Comparison of ENCODE assay signal across 29 mouse cellular contexts in the genomic region with DNA sequence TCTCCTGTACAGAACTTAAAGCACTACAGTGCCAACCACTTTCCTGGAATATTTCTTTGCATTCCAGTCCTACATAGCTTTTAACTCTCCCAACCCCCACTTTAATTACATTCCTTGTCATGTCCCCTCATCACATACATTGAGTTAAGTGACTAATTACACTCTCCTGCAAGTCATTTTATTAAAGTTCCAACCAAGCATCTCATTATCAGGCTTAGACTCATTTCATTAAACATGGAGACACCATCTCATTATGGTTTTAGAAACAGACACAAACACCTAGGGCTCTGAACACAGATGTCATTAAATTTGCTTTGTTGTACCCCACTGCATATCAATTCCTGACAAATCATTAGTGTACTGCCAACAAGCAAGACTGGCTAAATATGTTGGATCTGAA.
A peak's percentile ranks its signal among the peaks of the same experiment; 100 is the strongest.
DNase-seq lines count a peak whose midpoint lies in the region; ATAC-seq and TF ChIP-seq lines count a peak whose summit lies in the region.
"Had no signal": no experiment of that assay in that cellular context is flagged by ENCODE, and none has a peak within 500 bp of the region (broad histone marks: within the 10 kb centered on the region; RNA-seq: fewer than 3 reads in every experiment).

No protein-coding gene starts in this region.

- TF ChIP-seq POLR2A in brain, embryonic 14.5 days (IDR thresholded peaks at IDR 0.05; ENCODE audit: borderline replicate concordance, extremely low read depth, insufficient read depth, insufficient read length, poor library complexity, severe bottlenecking): no peak
- TF ChIP-seq POLR2A in thymus, adult 2 months (IDR thresholded peaks at IDR 0.05; ENCODE audit: control insufficient read depth, extremely low read depth, insufficient read depth, low read length, poor library complexity): no peak

- DNase-seq in forebrain, embryonic 11.5 days (ENCODE audit: low spot score): no peak
- no peak for DNase-seq in forebrain, embryonic 10.5 days (ENCODE audit: extremely low spot score, low spot score)
- DNase-seq in hindbrain, embryonic 11.5 days (ENCODE audit: low spot score): no peak
- peak; percentile 58 for DNase-seq in brain, embryonic 14.5 days (ENCODE audit: low read depth)
- DNase-seq in thymus, adult 2 months: no peak
- DNase-seq: adrenal gland, adult 2 months; cerebellum, adult 8-10 months; cerebellum, postnatal 25 days; gastrocnemius, postnatal 25 days; heart, adult 11 months; kidney, adult 9 months; kidney, postnatal 10 days; layer of hippocampus, postnatal 36 days; left cerebral cortex, postnatal 4 days; liver, postnatal 0 days; lung, postnatal 4 days; thymus, postnatal 14 days had no signal

- no peaks in the 10 kb centered on the region for H3K27me3 ChIP-seq in forebrain, embryonic 11.5 days (ENCODE audit: control insufficient read depth, insufficient read depth, low read length)
- H3K27me3 ChIP-seq in forebrain, embryonic 10.5 days (ENCODE audit: poor library complexity, severe bottlenecking): no peaks in the 10 kb centered on the region
- no peaks in the 10 kb centered on the region for H3K27me3 ChIP-seq in hindbrain, embryonic 13.5 days
- H3K27me3 ChIP-seq in hindbrain, embryonic 11.5 days (ENCODE audit: control insufficient read depth, insufficient read depth, low read length): no peaks in the 10 kb centered on the region
- H3K27me3 ChIP-seq in neural tube, embryonic 14.5 days (ENCODE audit: control insufficient read depth, insufficient read depth, low read length): no peaks in the 10 kb centered on the region
- H3K27me3 ChIP-seq in thymus, adult 2 months (ENCODE audit: control insufficient read depth, insufficient read depth, low read length): no peaks in the 10 kb centered on the region
- H3K27me3 ChIP-seq: CH12.LX; embryonic facial prominence, embryonic 15.5 days; heart, embryonic 15.5 days; liver, embryonic 12.5 days; megakaryocyte, embryonic 14.5 days; stomach, embryonic 15.5 days had no signal

- peak; percentile 73 for ATAC-seq in forebrain, embryonic 11.5 days (replicated peaks; ENCODE audit: low FRiP score)
- peak; percentile 74 for ATAC-seq in hindbrain, embryonic 13.5 days (ENCODE audit: low FRiP score)
- ATAC-seq in hindbrain, embryonic 11.5 days (ENCODE audit: low FRiP score): no peak
- ATAC-seq in neural tube, embryonic 14.5 days (ENCODE audit: low read depth): peak; percentile 71
- ATAC-seq: activated CD4-positive, CD25-positive, alpha-beta regulatory T cell, adult 4 months; intestine, postnatal 0 days; liver, embryonic 12.5 days; liver, postnatal 0 days had no signal

- H3K4me1 ChIP-seq in forebrain, embryonic 11.5 days (replicated peaks; ENCODE audit: control insufficient read depth, insufficient read depth, low read length): no peaks in the 10 kb centered on the region
- no peaks in the 10 kb centered on the region for H3K4me1 ChIP-seq in forebrain, embryonic 10.5 days
- no peaks in the 10 kb centered on the region for H3K4me1 ChIP-seq in hindbrain, embryonic 13.5 days (replicated peaks)
- no peaks in the 10 kb centered on the region for H3K4me1 ChIP-seq in hindbrain, embryonic 11.5 days (replicated peaks; ENCODE audit: control insufficient read depth, insufficient read depth, low read length)
- no peaks in the 10 kb centered on the region for H3K4me1 ChIP-seq in neural tube, embryonic 14.5 days (ENCODE audit: control insufficient read depth, insufficient read depth, low read length)
- no peaks in the 10 kb centered on the region for H3K4me1 ChIP-seq in thymus, adult 2 months (replicated peaks; ENCODE audit: control insufficient read depth, insufficient read depth, low read length)
- H3K4me1 ChIP-seq: embryonic facial prominence, embryonic 10.5 days; embryonic facial prominence, embryonic 15.5 days; heart, embryonic 10.5 days; heart, embryonic 15.5 days; liver, embryonic 12.5 days; megakaryocyte, embryonic 14.5 days; stomach, embryonic 15.5 days had no signal

- no peaks in the 10 kb centered on the region for H3K9me3 ChIP-seq in forebrain, embryonic 11.5 days (ENCODE audit: control insufficient read depth, low read length)
- H3K9me3 ChIP-seq in forebrain, embryonic 10.5 days: no peaks in the 10 kb centered on the region
- no peaks in the 10 kb centered on the region for H3K9me3 ChIP-seq in hindbrain, embryonic 13.5 days
- no peaks in the 10 kb centered on the region for H3K9me3 ChIP-seq in hindbrain, embryonic 11.5 days (ENCODE audit: control insufficient read depth, low read length)
- no peaks in the 10 kb centered on the region for H3K9me3 ChIP-seq in neural tube, embryonic 14.5 days (ENCODE audit: control insufficient read depth, low read length)
- H3K9me3 ChIP-seq: embryonic facial prominence, embryonic 10.5 days; embryonic facial prominence, embryonic 15.5 days; heart, embryonic 10.5 days; heart, embryonic 15.5 days; liver, embryonic 12.5 days; megakaryocyte, embryonic 14.5 days; stomach, embryonic 15.5 days had no signal

- H3K4me2 ChIP-seq in forebrain, embryonic 11.5 days (ENCODE audit: low read depth, low read length, severe bottlenecking): no peak overlapping the region
- H3K4me2 ChIP-seq in hindbrain, embryonic 13.5 days: no peak overlapping the region
- H3K4me2 ChIP-seq in hindbrain, embryonic 11.5 days (replicated peaks; ENCODE audit: low read depth, low read length): no peak overlapping the region
- H3K4me2 ChIP-seq in neural tube, embryonic 14.5 days (ENCODE audit: low read depth, low read length): no peak overlapping the region
- H3K4me2 ChIP-seq: embryonic facial prominence, embryonic 15.5 days; heart, embryonic 15.5 days; liver, embryonic 12.5 days; stomach, embryonic 15.5 days had no signal

- TF ChIP-seq CTCF in brain, embryonic 14.5 days (IDR thresholded peaks at IDR 0.05; ENCODE audit: borderline replicate concordance, extremely low read depth, insufficient read depth, insufficient read length): no peak
- TF ChIP-seq CTCF in thymus, adult 2 months (IDR thresholded peaks at IDR 0.05; ENCODE audit: borderline replicate concordance, control insufficient read depth, extremely low read depth, insufficient read depth, low read length, poor library complexity): no peak

- H3K36me3 ChIP-seq in forebrain, embryonic 11.5 days (ENCODE audit: control insufficient read depth, insufficient read depth, low read length): no peaks in the 10 kb centered on the region
- H3K36me3 ChIP-seq in forebrain, embryonic 10.5 days (replicated peaks): no peaks in the 10 kb centered on the region
- H3K36me3 ChIP-seq in hindbrain, embryonic 13.5 days: no peaks in the 10 kb centered on the region
- no peaks in the 10 kb centered on the region for H3K36me3 ChIP-seq in hindbrain, embryonic 11.5 days (ENCODE audit: control insufficient read depth, insufficient read depth, low read length)
- no peaks in the 10 kb centered on the region for H3K36me3 ChIP-seq in neural tube, embryonic 14.5 days (ENCODE audit: control insufficient read depth, insufficient read depth, low read length)
- no peaks in the 10 kb centered on the region for H3K36me3 ChIP-seq in thymus, adult 2 months (ENCODE audit: control insufficient read depth, insufficient read depth, low read length)
- H3K36me3 ChIP-seq: embryonic facial prominence, embryonic 10.5 days; embryonic facial prominence, embryonic 15.5 days; heart, embryonic 10.5 days; heart, embryonic 15.5 days; liver, embryonic 12.5 days; stomach, embryonic 15.5 days had no signal

- H3K4me3 ChIP-seq in forebrain, embryonic 11.5 days (ENCODE audit: low read depth, low read length): no peak overlapping the region
- no peak overlapping the region for H3K4me3 ChIP-seq in forebrain, embryonic 10.5 days
- H3K4me3 ChIP-seq in hindbrain, embryonic 13.5 days: no peak overlapping the region
- H3K4me3 ChIP-seq in hindbrain, embryonic 11.5 days (ENCODE audit: low read depth, low read length): no peak overlapping the region
- no peak overlapping the region for H3K4me3 ChIP-seq in neural tube, embryonic 14.5 days (ENCODE audit: low read depth, low read length)
- no peak overlapping the region for H3K4me3 ChIP-seq in thymus, adult 2 months (ENCODE audit: control insufficient read depth, insufficient read depth, low read length)
- H3K4me3 ChIP-seq: embryonic facial prominence, embryonic 10.5 days; embryonic facial prominence, embryonic 15.5 days; heart, embryonic 10.5 days; heart, embryonic 15.5 days; liver, embryonic 12.5 days; megakaryocyte, embryonic 14.5 days; stomach, embryonic 15.5 days had no signal

- H3K27ac ChIP-seq in forebrain, embryonic 11.5 days (ENCODE audit: low read depth, low read length): no peak overlapping the region
- no peak overlapping the region for H3K27ac ChIP-seq in forebrain, embryonic 10.5 days
- no peak overlapping the region for H3K27ac ChIP-seq in hindbrain, embryonic 13.5 days
- no peak overlapping the region for H3K27ac ChIP-seq in hindbrain, embryonic 11.5 days (ENCODE audit: low read depth, low read length)
- H3K27ac ChIP-seq in neural tube, embryonic 14.5 days (ENCODE audit: low read depth, low read length): no peak overlapping the region
- H3K27ac ChIP-seq in thymus, adult 2 months (ENCODE audit: control insufficient read depth, insufficient read depth, low read length): no peak overlapping the region
- H3K27ac ChIP-seq: embryonic facial prominence, embryonic 10.5 days; embryonic facial prominence, embryonic 15.5 days; heart, embryonic 10.5 days; heart, embryonic 15.5 days; liver, embryonic 12.5 days; stomach, embryonic 15.5 days had no signal

- no peak overlapping the region for H3K9ac ChIP-seq in forebrain, embryonic 11.5 days (ENCODE audit: low read length)
- no peak overlapping the region for H3K9ac ChIP-seq in hindbrain, embryonic 13.5 days
- no peak overlapping the region for H3K9ac ChIP-seq in hindbrain, embryonic 11.5 days (ENCODE audit: low read depth, low read length)
- H3K9ac ChIP-seq in neural tube, embryonic 14.5 days (replicated peaks; ENCODE audit: low read depth, low read length): no peak overlapping the region
- H3K9ac ChIP-seq: embryonic facial prominence, embryonic 15.5 days; heart, embryonic 15.5 days; liver, embryonic 12.5 days; liver, postnatal 0 days; stomach, embryonic 15.5 days had no signal
